Comparison of ENCODE assay signal across 12 mouse cellular contexts in the genomic region with DNA sequence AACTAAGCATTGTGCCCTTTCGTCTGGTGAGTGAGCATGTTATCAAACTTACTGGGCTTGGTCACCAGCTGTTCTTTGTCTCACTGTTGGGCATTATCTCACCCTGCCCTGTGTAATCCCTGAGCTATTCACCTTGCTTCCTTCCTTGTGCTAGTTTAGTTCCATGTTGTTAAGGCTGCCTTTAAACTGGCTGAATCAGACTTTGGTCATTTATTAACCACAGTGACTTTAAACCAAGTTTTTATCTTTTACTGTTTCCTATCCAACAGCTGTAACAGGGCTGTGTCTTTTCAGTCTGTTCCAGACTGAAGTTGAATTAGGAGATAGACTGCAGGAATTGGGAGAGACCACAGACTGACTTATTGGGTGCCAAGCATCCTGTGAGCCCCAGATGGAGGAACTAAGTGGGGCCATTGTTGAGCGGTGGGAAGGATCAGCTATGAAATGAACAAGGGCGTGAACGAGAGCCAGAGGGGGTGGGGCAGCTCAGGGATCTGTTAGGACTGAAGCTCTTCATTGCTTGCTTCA. TPM values are rescaled to one million over a fixed set of nuclear protein-coding genes. Genes with fewer than 3 reads are reported as not detected.
DNase-seq lines count a peak whose midpoint lies in the region; ATAC-seq and TF ChIP-seq lines count a peak whose summit lies in the region.
"Had no signal": no experiment of that assay in that cellular context is flagged by ENCODE, and none has a peak within 500 bp of the region (broad histone marks: within the 10 kb centered on the region; RNA-seq: fewer than 3 reads in every experiment).

No protein-coding gene starts in this region.

- H3K27me3 ChIP-seq in heart, embryonic 12.5 days (replicated peaks), result no peaks in the 10 kb centered on the region
- no peaks in the 10 kb centered on the region for H3K27me3 ChIP-seq in heart, postnatal 0 days (ENCODE audit: control insufficient read depth, insufficient read depth, low read length)
- H3K27me3 ChIP-seq in small intestine, adult 2 months (ENCODE audit: control insufficient read depth, insufficient read depth, low read length), result no peaks in the 10 kb centered on the region
- H3K27me3 ChIP-seq: forebrain, embryonic 15.5 days; hindbrain, embryonic 13.5 days had no signal

- no peak for TF ChIP-seq CTCF in heart, postnatal 0 days (IDR thresholded peaks at IDR 0.05; ENCODE audit: low read depth)
- TF ChIP-seq CTCF in small intestine, adult 2 months (IDR thresholded peaks at IDR 0.05; ENCODE audit: extremely low read depth, insufficient read length, insufficient replicate concordance, low read depth, low read length), result no peak

- no peak overlapping the region for H3K4me3 ChIP-seq in heart, embryonic 12.5 days
- no peak overlapping the region for H3K4me3 ChIP-seq in heart, postnatal 0 days (ENCODE audit: low read depth, low read length)
- H3K4me3 ChIP-seq in small intestine, adult 2 months (ENCODE audit: low read depth, low read length), result peak overlapping the region; percentile 36; the same call in 1 of the 2 replicates
- H3K4me3 ChIP-seq: forebrain, embryonic 15.5 days; hindbrain, embryonic 13.5 days had no signal

- no peak overlapping the region for H3K9ac ChIP-seq in heart, embryonic 12.5 days
- H3K9ac ChIP-seq in heart, postnatal 0 days (replicated peaks; ENCODE audit: low read depth, low read length), result no peak overlapping the region
- H3K9ac ChIP-seq: forebrain, embryonic 15.5 days; hindbrain, embryonic 13.5 days had no signal

- TF ChIP-seq EP300 in heart, postnatal 0 days (IDR thresholded peaks at IDR 0.05; ENCODE audit: low read depth), result no peak

- H3K4me2 ChIP-seq in heart, embryonic 12.5 days, result no peak overlapping the region
- no peak overlapping the region for H3K4me2 ChIP-seq in heart, postnatal 0 days (ENCODE audit: low read depth, low read length)
- H3K4me2 ChIP-seq: forebrain, embryonic 15.5 days; hindbrain, embryonic 13.5 days had no signal

- no peak for ATAC-seq in heart, embryonic 12.5 days (ENCODE audit: insufficient number of reproducible peaks, low FRiP score)
- ATAC-seq in heart, postnatal 0 days (ENCODE audit: insufficient read depth, low read depth), result peak; percentile 67
- ATAC-seq: forebrain, embryonic 15.5 days had no signal

- no peaks in the 10 kb centered on the region for H3K9me3 ChIP-seq in heart, embryonic 12.5 days (replicated peaks)
- no peaks in the 10 kb centered on the region for H3K9me3 ChIP-seq in heart, postnatal 0 days (replicated peaks; ENCODE audit: control insufficient read depth, low read length)
- H3K9me3 ChIP-seq: forebrain, embryonic 15.5 days; hindbrain, embryonic 13.5 days had no signal

- peaks cover 14% of the 10 kb centered on the region for H3K36me3 ChIP-seq in heart, embryonic 12.5 days
- H3K36me3 ChIP-seq in heart, postnatal 0 days (replicated peaks; ENCODE audit: control insufficient read depth, insufficient read depth, low read length), result peaks cover 17% of the 10 kb centered on the region
- peaks cover 8% of the 10 kb centered on the region for H3K36me3 ChIP-seq in small intestine, adult 2 months (ENCODE audit: control insufficient read depth, insufficient read depth, low read length)

- DNase-seq in heart, adult 11 months, result peak; percentile 96
- peak; percentile 23 for DNase-seq in heart, postnatal 0 days (ENCODE audit: low spot score)
- DNase-seq in kidney, postnatal 10 days, result peak; percentile 61
- no peak for DNase-seq in right cerebral cortex, postnatal 36 days (ENCODE audit: low spot score in 2 of 2)
- no peak for DNase-seq in retina, embryonic 14.5 days (ENCODE audit: low spot score)
- no peak for DNase-seq in cerebellum, postnatal 14 days
- DNase-seq: cerebellum, postnatal 25 days; right cerebral cortex, postnatal 4 days had no signal

- no peak for TF ChIP-seq POLR2A in small intestine, adult 2 months (IDR thresholded peaks at IDR 0.05; ENCODE audit: low read depth, low read length)

- 27% methylated on average over 4 of the region's 4 CpGs for WGBS in heart, embryonic 12.5 days
- 28% methylated on average over 4 of the region's 4 CpGs for WGBS in heart, postnatal 0 days
- 18% methylated on average over 4 of the region's 4 CpGs for WGBS in small intestine, adult 2 months

- peaks cover 38% of the 10 kb centered on the region for H3K4me1 ChIP-seq in heart, embryonic 12.5 days (replicated peaks)
- peaks cover 16% of the 10 kb centered on the region for H3K4me1 ChIP-seq in heart, postnatal 0 days (ENCODE audit: control insufficient read depth, insufficient read depth)
- peaks cover 11% of the 10 kb centered on the region; the same call in 1 of the 2 replicates for H3K4me1 ChIP-seq in small intestine, adult 2 months (ENCODE audit: control insufficient read depth, insufficient read depth, insufficient read length, low read length)
- H3K4me1 ChIP-seq: forebrain, embryonic 15.5 days; hindbrain, embryonic 13.5 days had no signal

- no peak overlapping the region for H3K27ac ChIP-seq in heart, embryonic 12.5 days (ENCODE audit: poor library complexity, severe bottlenecking)
- peak overlapping the region; percentile 31; the same call in 1 of the 2 replicates for H3K27ac ChIP-seq in heart, postnatal 0 days (ENCODE audit: low read depth)
- H3K27ac ChIP-seq in small intestine, adult 2 months (ENCODE audit: insufficient read depth, low read depth, low read length), result peak overlapping the region; percentile 78
- H3K27ac ChIP-seq: forebrain, embryonic 15.5 days; hindbrain, embryonic 13.5 days had no signal

RNA-seq across cellular contexts. Expression of gene Ttc33, which starts 10.7 kb away (rescaled TPM):
- 32.4 and 32.6 TPM in 2 replicates for polyA plus RNA-seq in heart, embryonic 12.5 days (2016; fragmentation: Nextera tagmentation; extraction: Ambion mirVana)
- total RNA-seq in heart, postnatal 0 days (2014; rRNA removed; ENCODE audit: low replicate concordance), result 13.3 and 33.6 TPM in 2 replicates
- polyA plus RNA-seq in heart, postnatal 0 days (2015; fragmentation: Nextera tagmentation; extraction: Ambion mirVana), result 32.9 and 35.7 TPM in 2 replicates
- polyA plus RNA-seq in small intestine, adult 2 months (2012; rRNA removed), result 0.76 and 1.4 TPM in 2 replicates

RNA-seq across cellular contexts. Expression of gene Ptger4, which starts 47.9 kb away (rescaled TPM):
- polyA plus RNA-seq in heart, embryonic 12.5 days (2016; fragmentation: Nextera tagmentation; extraction: Ambion mirVana), result 2.4 and 2.5 TPM in 2 replicates
- total RNA-seq in heart, postnatal 0 days (2014; rRNA removed; ENCODE audit: low replicate concordance), result 3.0 and 9.0 TPM in 2 replicates
- polyA plus RNA-seq in heart, postnatal 0 days (2015; fragmentation: Nextera tagmentation; extraction: Ambion mirVana), result 4.3 and 5.0 TPM in 2 replicates
- polyA plus RNA-seq in small intestine, adult 2 months (2012; rRNA removed), result 37.8 and 85.6 TPM in 2 replicates

RNA-seq across cellular contexts. Expression of gene Prkaa1, which starts 52.4 kb away (rescaled TPM):
- 23.7 and 24.1 TPM in 2 replicates for polyA plus RNA-seq in heart, embryonic 12.5 days (2016; fragmentation: Nextera tagmentation; extraction: Ambion mirVana)
- total RNA-seq in heart, postnatal 0 days (2014; rRNA removed; ENCODE audit: low replicate concordance), result 11.6 and 15.5 TPM in 2 replicates
- polyA plus RNA-seq in heart, postnatal 0 days (2015; fragmentation: Nextera tagmentation; extraction: Ambion mirVana), result 9.8 and 10.0 TPM in 2 replicates
- 0.55 and 1.1 TPM in 2 replicates for polyA plus RNA-seq in small intestine, adult 2 months (2012; rRNA removed)

Comparison
In these comparisons a context has a peak if more than half of its experiments do, and no peak if none do; other contexts are left out.
1. DNase-seq: peak in heart, adult 11 months (single experiment), heart, postnatal 0 days (single experiment) and kidney, postnatal 10 days (single experiment); none in right cerebral cortex, postnatal 36 days (0 of 2), retina, embryonic 14.5 days (single experiment) and cerebellum, postnatal 14 days (0 of 2).
2. RNA of gene Ttc33, which starts 10.7 kb away (polyA plus RNA-seq): 32.9 to 35.7 TPM in heart, postnatal 0 days and 32.4 to 32.6 TPM in heart, embryonic 12.5 days; 0.76 to 1.4 TPM in small intestine, adult 2 months; every median in the first group is over 10 times any median in the second.